Mouse (Mus musculus): ENCODE measurements around the gene Nectin1.

Nectin1 gene

DNA sequence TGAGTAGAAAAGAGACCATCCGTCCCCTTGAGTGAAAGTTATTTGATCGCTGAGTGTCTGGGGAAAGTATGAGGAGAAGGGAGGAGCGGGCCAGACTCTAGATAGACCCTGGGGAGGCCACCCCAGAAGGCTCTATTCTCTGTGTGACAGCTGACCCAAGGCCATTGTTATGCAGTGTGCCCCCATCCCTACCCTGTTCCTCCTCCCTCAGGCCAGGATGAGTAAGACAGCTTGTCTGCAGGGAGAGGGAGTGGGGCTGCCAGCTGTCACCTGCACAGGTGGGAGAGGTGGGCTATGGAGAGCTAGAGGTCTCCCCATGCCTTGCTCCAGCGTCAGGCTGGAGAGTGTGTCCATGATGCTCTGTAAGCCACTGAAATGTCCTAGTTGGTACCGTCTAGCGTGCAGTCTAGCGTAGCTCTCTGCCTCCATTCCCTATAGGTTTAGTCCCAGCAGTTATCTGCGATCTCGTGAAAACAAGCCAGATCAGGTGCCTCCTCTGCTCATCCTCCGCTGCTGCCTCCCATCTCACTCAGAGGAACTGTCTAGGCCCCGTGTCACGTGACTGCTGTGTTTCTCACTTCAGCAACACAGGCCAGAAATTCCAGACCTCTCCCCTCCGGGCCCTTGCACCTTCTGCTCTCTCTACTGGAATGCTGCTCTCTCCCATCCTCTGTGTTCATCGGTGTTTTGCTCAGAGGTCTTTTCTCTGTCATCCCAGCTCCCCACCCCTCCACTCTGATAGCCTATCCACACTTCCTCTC is 21.8 kb downstream of the Nectin1 start:
- DNase-seq (ENCODE audit: low spot score): peak; percentile 42

DNA sequence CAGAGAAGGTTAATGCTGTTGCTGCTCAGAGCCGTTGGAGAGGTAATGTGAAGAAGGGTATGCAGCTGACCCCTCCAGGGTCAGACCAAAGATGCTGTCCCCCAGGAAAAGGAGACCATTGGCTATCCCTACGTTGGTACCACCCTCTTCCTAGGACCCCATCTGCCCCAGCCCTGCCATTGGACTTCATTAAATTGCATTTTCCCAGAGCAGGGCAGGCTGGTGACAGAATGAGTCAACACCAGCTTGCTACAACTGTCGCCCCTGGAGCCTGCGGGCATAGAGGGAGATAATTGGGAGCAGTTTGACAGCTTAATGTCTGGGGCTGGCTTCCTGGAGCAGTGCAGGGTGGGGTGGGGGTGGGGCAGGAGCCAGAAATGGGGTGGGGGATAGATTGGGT is 25.0 kb downstream of the Nectin1 start:
- DNase-seq (ENCODE audit: low spot score): no peak

DNA sequence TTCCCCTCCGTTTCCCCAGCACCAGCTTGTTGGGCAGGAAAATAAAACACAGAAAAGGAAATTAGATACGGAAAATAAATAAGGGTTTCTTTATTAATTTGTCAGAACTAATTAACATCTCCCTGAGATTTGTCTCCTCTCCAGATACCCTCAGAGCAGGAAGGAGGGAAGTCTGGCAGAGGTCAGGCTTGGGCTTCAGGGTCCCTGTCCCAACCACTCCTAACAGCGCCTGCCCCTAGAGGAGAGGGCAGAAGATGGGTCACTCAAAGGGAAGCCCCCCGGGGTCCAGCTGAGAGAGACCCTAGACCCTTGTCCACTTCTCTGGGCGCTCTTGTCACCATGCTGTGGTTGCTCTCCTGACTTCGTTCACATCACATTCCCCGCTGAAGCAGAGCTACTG is 25.4 kb downstream of the Nectin1 start:
- DNase-seq (ENCODE audit: low spot score): no peak

DNA sequence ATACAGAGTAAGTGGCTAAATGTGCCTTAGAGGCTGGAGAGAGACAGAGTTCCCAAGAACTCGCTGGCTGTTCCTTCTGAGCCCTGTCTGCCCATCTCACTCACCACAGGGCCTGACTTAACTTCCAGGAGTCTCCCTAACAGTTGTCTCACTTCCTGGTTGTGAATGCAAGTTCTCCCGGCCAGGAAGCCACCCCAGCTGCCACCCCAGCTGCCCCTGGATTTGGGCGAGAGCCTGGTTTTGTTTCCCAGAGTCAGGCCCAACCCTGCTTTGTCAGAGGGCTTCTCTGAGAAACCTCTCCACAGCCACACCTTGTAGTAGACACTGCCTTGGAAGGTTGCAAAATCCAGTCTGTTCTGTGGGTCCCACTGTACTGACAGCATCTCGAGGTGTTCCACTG is 26.2 kb downstream of the Nectin1 start:
- DNase-seq (ENCODE audit: low spot score): no peak

DNA sequence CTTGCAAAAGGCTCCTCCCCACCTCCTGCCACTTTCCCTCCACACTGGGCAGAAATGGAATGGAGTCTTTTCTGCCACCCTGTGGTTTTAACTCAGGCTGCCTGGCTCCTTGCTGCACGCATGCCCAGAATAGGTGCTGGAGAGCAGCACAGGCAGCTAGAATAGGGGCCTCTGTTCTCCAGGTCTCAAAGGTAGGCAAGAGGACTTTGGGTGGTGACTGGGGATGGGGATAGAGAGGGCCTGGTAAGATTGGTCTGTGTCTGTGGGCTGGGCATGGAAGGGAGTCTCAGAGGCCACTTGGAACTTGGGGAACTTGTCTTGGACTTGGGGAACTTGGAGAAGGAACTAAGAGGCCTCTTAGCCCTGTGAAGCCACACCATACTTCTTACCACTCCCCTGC is 27.3 kb downstream of the Nectin1 start:
- DNase-seq (ENCODE audit: low spot score): no peak

DNA sequence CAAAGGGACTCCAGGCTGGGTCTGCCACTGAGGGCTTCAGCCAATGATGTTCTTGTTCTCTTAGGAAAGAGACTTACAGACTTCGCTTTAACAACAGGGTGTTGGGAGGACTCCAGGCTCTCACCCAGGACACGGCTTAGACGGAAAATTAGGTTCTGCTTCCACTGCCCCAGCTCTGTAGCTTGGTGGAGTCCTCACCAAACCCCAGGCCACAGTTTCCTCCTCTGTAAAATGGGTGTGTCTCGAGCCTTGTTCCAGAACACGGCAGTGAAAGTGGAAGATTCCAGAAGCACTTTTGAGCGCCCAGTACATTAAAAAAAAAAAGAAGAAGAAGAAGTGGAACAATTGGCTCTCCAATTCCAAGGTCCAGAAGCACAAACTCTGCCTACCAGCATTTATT is 28.7 kb downstream of the Nectin1 start:
- no peak for DNase-seq (ENCODE audit: low spot score)

DNA sequence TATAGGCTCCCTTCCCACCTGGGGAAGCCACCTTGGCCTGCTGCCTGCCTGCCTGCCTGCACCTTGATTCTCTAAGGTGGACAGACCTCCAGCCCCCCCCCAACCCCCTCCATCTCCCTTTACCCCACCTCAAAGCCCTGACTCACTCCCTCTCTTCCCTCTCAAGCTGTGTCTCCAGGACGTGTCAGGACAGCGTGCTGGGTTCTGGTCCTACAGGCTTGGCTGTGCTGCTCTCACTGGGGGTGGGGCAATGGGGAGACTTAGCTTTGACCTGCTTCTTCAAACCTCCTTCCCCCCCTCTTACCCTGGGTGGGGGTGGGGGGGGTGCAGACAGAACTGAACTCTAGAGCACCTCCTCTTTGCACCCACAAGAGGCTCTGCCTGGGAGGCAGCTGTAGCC is 29.7 kb downstream of the Nectin1 start:
- no peak for DNase-seq (ENCODE audit: low spot score)

DNA sequence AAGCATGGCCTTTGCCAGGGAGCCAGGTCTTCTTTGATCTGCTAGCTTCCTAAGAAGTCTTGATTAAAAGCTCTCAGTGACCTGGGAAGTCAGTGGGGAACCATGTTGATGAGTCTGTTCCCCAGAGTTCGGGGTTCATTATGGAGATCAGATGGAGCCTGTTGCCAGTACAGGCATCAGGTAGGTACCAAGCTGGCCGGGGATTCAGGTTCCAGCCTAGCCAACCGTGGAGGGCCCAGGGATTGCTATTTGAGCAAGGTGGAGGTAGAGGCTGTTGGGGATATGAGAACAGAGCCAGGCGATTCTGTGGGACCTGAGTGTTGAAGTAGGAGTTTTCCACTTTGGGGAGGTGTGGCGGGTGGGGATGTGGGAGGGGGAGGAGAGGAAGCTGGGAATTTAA is 30.6 kb downstream of the Nectin1 start:
- DNase-seq (ENCODE audit: low spot score): no peak

DNA sequence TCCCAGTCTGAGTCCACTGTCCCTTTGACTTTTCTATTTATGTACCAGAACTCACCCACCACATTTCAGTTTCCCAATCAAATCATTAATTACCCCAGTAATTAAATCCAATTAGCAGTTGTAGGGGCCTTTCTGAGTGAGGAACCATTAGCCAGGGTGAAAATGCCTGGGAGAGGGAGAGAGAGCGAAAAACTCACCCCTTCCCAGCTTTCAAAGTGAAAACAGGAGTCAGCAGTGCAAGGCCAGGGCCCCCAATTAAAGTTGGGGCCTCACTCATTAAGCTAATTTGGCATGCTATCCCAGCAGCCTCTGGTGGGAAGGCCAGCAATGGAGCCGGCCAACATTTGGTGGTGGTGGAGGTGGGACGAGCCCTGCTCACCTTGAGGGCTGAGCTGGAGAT is 32.4 kb downstream of the Nectin1 start:
- DNase-seq (ENCODE audit: low spot score): no peak

DNA sequence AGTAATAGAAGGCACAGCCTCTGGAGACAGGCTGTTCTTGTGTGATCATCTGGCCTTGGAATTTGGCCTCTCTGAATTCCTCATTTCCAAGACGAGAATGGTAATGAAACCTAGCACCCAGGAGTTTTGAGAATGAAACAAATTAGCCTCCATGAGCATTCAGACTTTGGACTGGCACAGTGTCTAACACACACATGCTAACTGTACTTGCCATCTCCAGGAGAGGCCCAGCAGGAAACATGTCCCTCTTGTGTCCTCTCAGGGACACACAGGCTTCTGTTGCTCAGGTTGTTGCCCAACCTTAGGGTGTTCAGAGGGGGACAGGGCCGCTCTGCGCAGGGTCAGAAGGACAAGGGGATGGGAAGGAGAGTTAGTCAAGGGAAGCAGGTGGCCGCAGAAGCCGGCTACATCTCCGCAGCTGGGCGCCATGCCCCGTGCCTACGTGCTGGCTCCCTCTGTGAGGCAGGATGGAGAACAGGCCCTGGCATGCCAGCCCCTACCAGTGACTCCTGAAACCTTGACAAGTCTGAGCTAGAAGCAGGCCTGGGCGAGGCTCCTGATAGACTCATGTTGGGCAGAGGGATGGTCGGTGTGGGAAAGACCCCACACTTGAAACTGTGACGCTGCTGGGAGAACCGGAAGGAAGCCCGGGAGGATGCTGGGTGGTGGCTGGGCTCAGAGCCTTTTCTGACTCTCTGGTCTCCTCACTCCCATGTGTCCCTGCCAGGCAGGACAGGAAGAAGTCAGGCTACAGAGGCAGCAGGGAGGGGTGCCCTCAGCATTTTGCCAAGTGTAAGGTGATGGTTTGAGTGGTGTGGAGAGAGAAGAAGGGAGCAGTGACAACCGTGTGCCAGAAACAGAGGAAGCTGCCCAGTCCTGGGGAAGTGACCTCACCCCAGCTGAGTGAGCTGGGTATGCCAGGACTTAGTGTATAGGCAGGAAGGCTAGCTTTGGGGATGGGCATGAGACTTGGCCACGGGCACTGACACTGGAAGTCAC is 33.9 kb downstream of the Nectin1 start:
- no peak for DNase-seq (ENCODE audit: low spot score)

DNA sequence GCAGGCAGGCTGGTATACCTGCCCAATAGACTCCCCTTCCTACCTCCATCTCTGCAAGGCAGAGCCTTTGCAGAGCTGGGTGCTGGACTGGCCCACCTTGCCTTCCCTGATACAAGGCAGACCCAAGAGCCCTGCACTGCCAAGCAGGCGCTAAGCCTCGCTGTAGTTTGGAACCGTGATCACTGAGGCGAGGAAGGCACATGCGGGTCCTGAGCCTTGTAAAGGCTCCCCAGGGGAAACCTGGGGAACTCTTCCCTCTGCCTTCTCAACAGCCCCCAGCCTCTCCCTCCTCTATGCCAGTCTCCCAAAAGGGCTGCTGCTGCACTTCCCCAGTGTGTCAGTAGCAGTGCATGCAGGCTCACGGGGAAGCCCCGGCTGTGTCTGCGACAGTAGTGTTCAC is 37.1 kb downstream of the Nectin1 start:
- no peak for DNase-seq (ENCODE audit: low spot score)

DNA sequence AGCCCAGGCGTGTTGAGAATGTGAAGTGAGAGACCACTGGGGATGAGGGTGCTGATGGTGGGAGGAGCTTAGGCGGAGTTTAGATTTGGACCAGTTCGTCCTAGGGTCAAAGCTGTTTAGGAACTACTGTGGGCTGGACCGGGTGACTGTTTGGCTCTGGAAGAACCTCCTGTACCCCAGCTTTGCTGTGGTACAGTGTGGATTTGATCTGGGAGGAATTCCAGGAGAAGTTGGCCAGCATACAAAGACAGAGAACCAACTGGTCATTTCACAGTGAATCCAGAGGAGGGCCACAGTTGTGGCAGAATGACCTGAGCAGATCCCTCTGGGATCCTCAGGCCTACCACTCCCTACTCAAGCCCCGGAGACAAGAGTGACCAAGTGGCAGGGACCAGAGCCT is 38.6 kb downstream of the Nectin1 start:
- DNase-seq (ENCODE audit: low spot score): no peak

DNA sequence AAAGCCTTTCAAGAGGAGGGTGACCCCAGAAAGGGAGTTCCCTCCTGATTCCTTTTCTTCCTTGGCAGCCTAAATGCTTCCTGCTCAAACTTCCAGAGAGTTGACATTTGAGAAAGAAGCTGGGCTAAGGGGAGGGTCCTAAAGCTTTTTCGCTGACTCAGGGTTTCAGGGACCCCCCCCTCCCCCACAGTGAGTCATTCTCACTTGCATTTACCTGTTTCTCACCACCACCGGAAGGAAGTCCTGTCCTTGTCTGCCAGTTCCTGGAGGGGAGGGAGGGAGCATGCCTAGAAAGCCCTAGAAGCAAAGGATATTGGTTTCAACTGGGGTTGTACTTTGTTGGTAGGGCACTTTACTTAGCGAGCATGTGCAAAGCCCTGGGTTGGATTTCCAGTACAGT is 40.2 kb downstream of the Nectin1 start:
- no peak for DNase-seq (ENCODE audit: low spot score)

DNA sequence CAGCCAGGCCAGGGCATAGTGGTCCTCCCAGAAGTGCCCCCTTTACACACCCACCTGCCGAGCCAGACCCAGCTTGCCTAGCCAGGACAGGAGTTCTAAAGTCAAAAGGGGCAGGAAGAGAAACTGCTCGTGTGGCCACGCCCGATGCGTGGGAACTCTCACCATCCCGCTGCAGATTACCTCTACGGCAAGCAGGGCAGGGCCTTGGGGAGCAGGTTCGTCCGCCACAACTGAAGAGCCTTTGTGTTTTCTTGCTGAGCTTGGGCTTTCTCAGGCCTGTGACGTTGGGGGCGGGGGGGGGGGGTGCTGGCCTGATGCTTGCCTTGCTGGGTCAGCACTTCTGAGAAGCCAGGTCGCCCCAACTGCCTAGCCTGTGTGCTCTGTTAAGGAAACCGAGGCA is 41.1 kb downstream of the Nectin1 start:
- DNase-seq (ENCODE audit: low spot score): no peak

DNA sequence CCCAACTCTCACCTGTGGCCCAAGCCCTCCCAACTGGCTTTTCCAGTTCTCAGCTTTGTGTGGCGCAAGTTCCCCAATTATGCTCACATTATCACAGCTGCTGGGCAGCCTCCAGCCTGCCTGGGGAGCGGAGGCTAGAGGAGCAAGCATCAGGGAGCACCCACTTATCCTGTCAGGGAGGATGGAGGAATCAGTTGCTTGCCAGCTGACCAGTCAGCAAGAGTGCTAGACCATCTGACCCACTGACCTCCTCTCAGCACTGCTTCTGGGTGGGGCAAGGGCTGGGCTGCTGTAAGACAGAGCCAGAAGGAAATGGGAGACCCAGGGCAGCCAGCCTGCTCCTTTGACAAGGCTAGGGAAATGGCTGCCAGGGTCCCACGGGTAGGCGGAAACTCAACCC is 43.8 kb downstream of the Nectin1 start:
- DNase-seq (ENCODE audit: low spot score): no peak

DNA sequence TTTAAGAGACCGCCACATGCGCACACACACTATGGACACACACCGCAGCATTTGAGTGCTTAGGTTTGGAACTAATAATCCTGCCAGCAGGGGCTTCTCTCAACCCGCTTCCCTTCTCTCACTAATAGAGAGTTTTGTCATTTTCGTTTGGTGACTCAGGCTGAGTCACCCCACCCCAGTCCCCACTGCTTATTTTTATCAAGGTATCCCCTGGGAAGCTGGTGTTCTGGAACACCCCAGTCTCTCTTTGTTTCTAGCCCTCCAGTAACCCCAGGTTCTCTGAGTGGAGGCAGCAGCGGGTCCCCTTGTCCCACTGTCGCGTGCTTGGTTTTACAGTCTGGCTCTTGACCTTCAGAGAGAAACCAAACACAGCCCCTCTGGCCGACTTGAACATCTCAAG is 48.9 kb downstream of the Nectin1 start:
- no peak for DNase-seq (ENCODE audit: low spot score)

DNA sequence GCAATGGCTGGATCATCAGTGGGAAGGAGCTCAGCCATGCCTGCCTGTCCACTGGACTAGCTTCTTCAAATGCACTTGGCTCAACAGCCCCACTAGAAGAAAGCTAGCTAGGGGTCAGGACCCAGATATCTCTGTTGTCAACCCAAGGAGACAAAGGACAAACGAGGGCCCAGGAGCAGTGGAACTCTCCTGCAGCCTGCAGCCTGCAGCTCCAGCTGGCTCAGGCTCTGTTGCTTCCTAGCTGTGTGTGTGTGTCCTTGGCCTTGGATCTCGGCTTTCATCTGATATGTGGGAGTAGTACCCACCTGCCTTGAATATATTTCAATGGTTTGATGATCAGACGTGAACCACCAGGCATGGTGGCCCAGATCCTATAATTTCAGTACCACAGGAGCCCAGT is 49.6 kb downstream of the Nectin1 start:
- DNase-seq (ENCODE audit: low spot score): no peak

DNA sequence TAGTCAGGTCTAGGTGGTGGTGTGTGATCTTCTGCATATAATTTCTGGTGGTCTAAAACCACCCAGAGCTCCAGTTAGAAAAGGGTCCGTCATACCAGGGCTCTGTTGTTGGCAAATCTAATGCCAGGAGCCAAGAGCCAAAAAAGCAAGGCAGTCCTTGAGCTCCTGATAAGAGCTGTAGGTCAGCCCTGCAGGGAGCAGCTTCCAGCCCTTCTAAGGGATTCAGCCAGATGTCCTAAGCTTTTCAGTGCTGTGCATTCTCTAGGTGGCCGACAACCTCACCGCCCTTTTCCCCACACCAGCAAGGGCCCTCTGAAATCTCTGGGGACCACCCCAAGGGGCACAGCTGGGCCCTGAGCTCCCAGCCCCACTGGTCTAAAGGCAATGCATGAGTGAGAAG is 52.2 kb downstream of the Nectin1 start:
- DNase-seq (ENCODE audit: low spot score): no peak

DNA sequence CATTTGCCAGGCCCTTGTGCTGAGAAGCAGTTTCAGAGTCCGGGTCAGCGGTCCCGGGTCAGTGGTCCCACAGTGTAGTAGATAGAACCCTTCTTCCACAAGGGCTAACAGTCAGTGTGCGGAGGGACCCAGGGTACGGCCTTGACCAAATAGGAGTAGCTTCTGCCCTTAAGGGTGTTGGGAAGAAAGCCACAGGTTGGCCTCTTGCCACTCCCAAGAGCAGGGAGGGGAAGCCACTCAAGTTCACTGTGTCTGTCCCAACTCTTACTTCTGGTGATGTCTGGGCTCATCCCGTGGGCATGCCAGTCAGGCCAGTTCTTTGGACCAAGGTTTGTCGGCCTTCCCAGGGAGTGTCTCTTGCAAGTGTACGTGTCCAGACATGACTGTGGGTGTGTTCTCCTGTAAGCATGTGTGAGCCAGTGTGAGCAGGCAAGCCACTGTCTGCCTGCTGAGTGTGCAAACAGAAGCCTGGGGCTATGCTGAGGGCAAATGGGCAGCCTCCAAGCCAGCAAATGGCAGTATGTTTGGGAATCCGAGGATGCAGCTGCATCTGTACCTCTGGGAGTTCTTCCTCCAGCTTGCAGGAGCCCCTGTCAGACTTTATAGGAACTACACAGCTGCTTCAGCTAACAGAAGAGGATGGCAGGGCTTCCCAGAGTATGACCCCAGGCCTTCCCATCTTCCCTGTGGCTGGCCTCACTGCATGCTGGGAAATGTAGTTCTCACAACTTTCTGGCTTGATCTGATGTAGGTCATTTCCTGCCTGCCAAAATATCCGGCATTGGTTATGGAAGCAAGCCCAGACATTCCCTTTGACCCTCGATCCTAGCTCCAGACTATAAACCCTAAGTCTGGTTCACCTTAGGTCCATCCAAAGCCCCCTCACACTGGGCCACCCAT is 53.3 kb downstream of the Nectin1 start:
- DNase-seq (ENCODE audit: low spot score): no peak

DNA sequence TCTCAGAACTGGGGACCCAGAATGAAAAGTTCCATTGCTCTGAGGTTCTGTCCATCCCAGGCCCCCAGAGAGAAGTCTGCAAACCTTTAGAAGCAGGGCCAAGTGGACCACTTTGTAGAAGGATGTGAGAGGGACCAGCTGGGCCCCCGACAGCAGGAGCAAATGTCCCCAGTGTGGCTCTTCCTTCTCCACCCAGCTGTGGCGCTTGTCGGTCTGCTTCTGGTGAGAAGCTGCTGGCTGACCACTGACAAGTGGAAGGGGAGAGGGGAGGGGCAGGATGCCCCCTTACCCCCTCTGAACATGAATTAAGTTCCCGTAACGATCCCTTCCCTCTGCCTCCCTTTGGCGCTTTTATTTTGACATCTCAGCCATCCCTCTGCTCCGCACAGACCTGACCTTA is 54.0 kb downstream of the Nectin1 start:
- DNase-seq (ENCODE audit: low spot score): no peak

DNA sequence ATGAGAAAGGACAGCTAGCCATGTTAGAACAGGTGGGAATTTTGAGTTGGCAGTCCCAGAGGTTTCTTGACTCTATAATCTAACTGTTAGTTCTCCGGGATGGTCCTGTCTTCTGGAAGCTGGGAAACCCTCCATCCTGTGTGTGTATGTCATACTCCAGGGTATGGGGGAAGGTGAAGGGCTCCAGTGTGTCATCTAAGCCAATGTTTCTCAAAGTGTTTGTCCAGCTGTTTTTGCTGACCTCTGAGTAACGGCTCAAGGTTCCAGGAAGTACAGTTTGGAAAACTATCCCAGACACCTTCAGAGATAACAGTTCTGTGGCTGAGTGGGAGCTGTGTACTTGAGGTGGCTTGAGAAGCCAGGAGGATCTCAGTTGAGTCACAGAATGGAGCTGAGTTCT is 56.7 kb downstream of the Nectin1 start:
- no peak for DNase-seq (ENCODE audit: low spot score)

DNA sequence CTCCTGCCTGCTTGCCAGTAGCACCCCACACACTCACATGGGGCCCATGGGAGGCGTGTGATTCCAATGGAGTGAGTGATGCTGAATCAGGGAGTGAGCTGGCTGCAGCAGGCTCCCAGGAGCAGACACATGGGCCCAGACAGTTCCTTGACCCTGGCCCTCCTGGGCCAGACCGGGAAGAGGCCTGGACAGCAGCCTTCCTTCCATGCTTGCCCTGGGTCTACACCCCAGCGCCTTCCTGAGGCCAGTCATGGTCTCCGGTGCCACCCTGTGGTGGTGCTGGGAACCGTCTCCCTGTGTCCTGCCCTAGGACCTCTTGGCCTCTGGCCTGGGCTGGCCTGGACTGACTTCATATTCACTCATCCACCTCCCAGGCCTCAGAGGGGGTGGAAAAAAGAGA is 58.1 kb downstream of the Nectin1 start:
- DNase-seq (ENCODE audit: low spot score): peak; percentile 67
